Mouse (Mus musculus) cerebellum, postnatal 10 days (tissue): ENCODE measurements at regions not wholly inside any gene's neighbourhood (a gene's known extent, or its start where the extent isn't known, plus 50 kb on each side); places are given as distances from the start of the nearest gene placed in this dataset.
"Not testable (repeated sequence)": the region's sequence is repeated elsewhere in the genome, so short reads cannot be mapped to it uniquely, and the experiment has no call there.

Experiments used
- DNase-seq, 2 experiments: peaks; one replicate each; pipeline ENCODE4 v3.0.0; 2021; ENCODE audit warnings: mixed read lengths in 2 of 2

GRCm38 (mm10) chr13:5920422-5920821, 59.1 kb downstream of the Klf6 start:
- no peak for DNase-seq

- no peak for DNase-seq
Measured at GRCm38 (mm10) chr13:5931433-5931832, 70.2 kb downstream of the Klf6 start.

GRCm38 (mm10) chr13:5937436-5937835, 76.2 kb downstream of the Klf6 start:
- DNase-seq = no peak

GRCm38 (mm10) chr13:5937970-5938369, 76.7 kb downstream of the Klf6 start:
- no peak for DNase-seq

- no peak for DNase-seq
Measured at GRCm38 (mm10) chr13:5939368-5939767, 78.1 kb downstream of the Klf6 start.

GRCm38 (mm10) chr13:5952863-5953262, 91.6 kb downstream of the Klf6 start:
- no peak for DNase-seq

GRCm38 (mm10) chr13:5955121-5955520, 93.8 kb downstream of the Klf6 start:
- not testable (repeated sequence) for DNase-seq

GRCm38 (mm10) chr13:5956145-5956544, 94.9 kb downstream of the Klf6 start:
- DNase-seq = no peak

GRCm38 (mm10) chr13:5962947-5963346, 101.7 kb downstream of the Klf6 start:
- no peak for DNase-seq

- peak; percentile 59 to 65 for DNase-seq
Measured at GRCm38 (mm10) chr13:5964626-5965025, 103.3 kb downstream of the Klf6 start.

- peak in 1 of 2 experiments; percentile 11 for DNase-seq
Measured at GRCm38 (mm10) chr13:5978615-5979014, 117.3 kb downstream of the Klf6 start.

- DNase-seq = no peak
Measured at GRCm38 (mm10) chr13:5987491-5987890, 126.2 kb downstream of the Klf6 start.

- no peak for DNase-seq
Measured at GRCm38 (mm10) chr13:5988407-5988806, 127.1 kb downstream of the Klf6 start.

GRCm38 (mm10) chr13:6000559-6001217, 139.4 kb downstream of the Klf6 start:
- no peak for DNase-seq

GRCm38 (mm10) chr13:6001218-6001564, 139.9 kb downstream of the Klf6 start:
- no peak for DNase-seq

GRCm38 (mm10) chr13:6005901-6006300, 144.6 kb downstream of the Klf6 start:
- peak; percentile 87 to 92 for DNase-seq

GRCm38 (mm10) chr13:6009671-6010070, 148.4 kb downstream of the Klf6 start:
- DNase-seq = no peak

GRCm38 (mm10) chr13:6027207-6027606, 165.9 kb downstream of the Klf6 start:
- no peak for DNase-seq

- DNase-seq = no peak
Measured at GRCm38 (mm10) chr13:6028878-6029277, 167.6 kb downstream of the Klf6 start.

GRCm38 (mm10) chr13:6029461-6029860, 168.2 kb downstream of the Klf6 start:
- no peak for DNase-seq

- no peak for DNase-seq
Measured at GRCm38 (mm10) chr13:6030128-6030527, 168.8 kb downstream of the Klf6 start.

GRCm38 (mm10) chr13:6040132-6040531, 178.8 kb downstream of the Klf6 start:
- DNase-seq = no peak

GRCm38 (mm10) chr13:6040663-6041062, 179.4 kb downstream of the Klf6 start:
- DNase-seq = no peak

GRCm38 (mm10) chr13:6042495-6042894, 181.2 kb downstream of the Klf6 start:
- DNase-seq = no peak

- DNase-seq = peak; percentile 67 to 71
Measured at GRCm38 (mm10) chr13:6059515-6060228, 198.4 kb downstream of the Klf6 start.
